Mouse (Mus musculus): ENCODE results near the gene Wdr54. TPM values are rescaled to one million over a fixed set of nuclear protein-coding genes. Genes with fewer than 3 reads are reported as not detected.
"Not testable (repeated sequence)": the region's sequence is repeated elsewhere in the genome, so short reads cannot be mapped to it uniquely, and the experiment has no call there.

Wdr54 gene
- polyA plus RNA-seq, 1 experiment from 2014 or later, result 10.2 TPM

GRCm38 (mm10) chr6:83175996-83176395, 19.8 kb upstream of the Wdr54 start:
- Histone ChIP-seq H3K4me2 (no peak overlapping the region), H3K36me3 (peaks cover 13% of the 10 kb centered on the region), H3K9me3 (no peaks in the 10 kb centered on the region), H3K9ac (replicated peaks) (no peak overlapping the region), H3K4me3 (replicated peaks) (no peak overlapping the region), H3K4me1 (replicated peaks) (peaks cover 20% of the 10 kb centered on the region), H3K27ac (no peak overlapping the region), H3K27me3 (no peaks in the 10 kb centered on the region)
- WGBS, result 87% methylated on average over 8 of the region's 8 CpGs
- no peak for ATAC-seq (ENCODE audit: insufficient number of reproducible peaks, insufficient read depth, low FRiP score, low TSS enrichment, low read depth)

GRCm38 (mm10) chr6:83172240-83172920, 16.2 kb upstream of the Wdr54 start:
- WGBS, result 75% methylated on average over 9 of the region's 9 CpGs
- ATAC-seq (ENCODE audit: insufficient number of reproducible peaks, insufficient read depth, low FRiP score, low TSS enrichment, low read depth), result no peak
- Histone ChIP-seq H3K9ac (replicated peaks) (no peak overlapping the region), H3K4me1 (replicated peaks) (peaks cover 4% of the 10 kb centered on the region; the same call in 1 of the 2 replicates), H3K9me3 (no peaks in the 10 kb centered on the region), H3K27me3 (no peaks in the 10 kb centered on the region), H3K36me3 (peaks cover 13% of the 10 kb centered on the region), H3K4me2 (no peak overlapping the region), H3K27ac (no peak overlapping the region), H3K4me3 (replicated peaks) (no peak overlapping the region)

- peaks cover 16% of the 10 kb centered on the region for H3K4me1 ChIP-seq (replicated peaks)
- no peak overlapping the region for H3K4me2 ChIP-seq
- no peak for ATAC-seq (ENCODE audit: insufficient number of reproducible peaks, insufficient read depth, low FRiP score, low TSS enrichment, low read depth)
- H3K36me3 ChIP-seq, result peaks cover 10% of the 10 kb centered on the region
- H3K27me3 ChIP-seq, result no peaks in the 10 kb centered on the region
- WGBS, result 77% methylated on average over 5 of the region's 5 CpGs
- no peak overlapping the region for H3K9ac ChIP-seq (replicated peaks)
- no peak overlapping the region for H3K4me3 ChIP-seq (replicated peaks)
- H3K27ac ChIP-seq, result no peak overlapping the region
- H3K9me3 ChIP-seq, result no peaks in the 10 kb centered on the region
These were observed 14.9 kb upstream of the Wdr54 start for GRCm38 (mm10) chr6:83171063-83171462.

GRCm38 (mm10) chr6:83169872-83170271, 13.7 kb upstream of the Wdr54 start:
- no peak overlapping the region for H3K9ac ChIP-seq (replicated peaks)
- WGBS, result 87% methylated on average over 5 of the region's 5 CpGs
- no peak for ATAC-seq (ENCODE audit: insufficient number of reproducible peaks, insufficient read depth, low FRiP score, low TSS enrichment, low read depth)

GRCm38 (mm10) chr6:83166243-83166630, 10.0 kb upstream of the Wdr54 start:
- Histone ChIP-seq H3K27ac (peak overlapping the region; percentile 83), H3K4me3 (replicated peaks) (peak overlapping the region; percentile 83), H3K9ac (replicated peaks) (peak overlapping the region; percentile 89), H3K36me3 (no peaks in the 10 kb centered on the region), H3K27me3 (peaks cover 21% of the 10 kb centered on the region), H3K4me2 (peak overlapping the region; percentile 78), H3K4me1 (replicated peaks) (peaks cover 34% of the 10 kb centered on the region), H3K9me3 (no peaks in the 10 kb centered on the region)
- peak; percentile 8; the same call in 1 of the 2 replicates for ATAC-seq (ENCODE audit: insufficient number of reproducible peaks, insufficient read depth, low FRiP score, low TSS enrichment, low read depth)
- under 1% methylated on average over 12 of the region's 12 CpGs for WGBS

More at GRCm38 (mm10) chr6:83169872-83170271, 13.7 kb upstream of the Wdr54 start:
- Histone ChIP-seq H3K36me3 (0 out of 2 replicates have a peak, but pooled peaks cover 6% of the 10 kb centered on the region), H3K27me3 (no peaks in the 10 kb centered on the region), H3K4me1 (replicated peaks) (peaks cover 20% of the 10 kb centered on the region), H3K9me3 (no peaks in the 10 kb centered on the region), H3K4me2 (no peak overlapping the region), H3K4me3 (replicated peaks) (no peak overlapping the region), H3K27ac (no peak overlapping the region)

GRCm38 (mm10) chr6:83165607-83166242, 9.5 kb upstream of the Wdr54 start, which contains the start of gene Dctn1:
TSS of gene Dctn1 (plus strand) at chr6:83165920.
- under 1% methylated on average over 53 of the region's 58 CpGs for WGBS
- Histone ChIP-seq H3K4me1 (replicated peaks) (peaks cover 34% of the 10 kb centered on the region), H3K27ac (peak within 1 kb of the TSS; percentile 83), H3K9me3 (no peaks in the 10 kb centered on the region), H3K4me3 (replicated peaks) (peak within 1 kb of the TSS; percentile 83), H3K9ac (replicated peaks) (peak within 1 kb of the TSS; percentile 89), H3K36me3 (no peaks in the 10 kb centered on the region), H3K27me3 (peaks cover 26% of the 10 kb centered on the region), H3K4me2 (peak within 1 kb of the TSS; percentile 78)
- ATAC-seq (ENCODE audit: insufficient number of reproducible peaks, insufficient read depth, low FRiP score, low TSS enrichment, low read depth), result peak; percentile 48; the same call in 1 of the 2 replicates

- Histone ChIP-seq H3K4me3 (replicated peaks) (peak overlapping the region; percentile 83), H3K27ac (0 out of 2 replicates have a peak overlapping the region, but pooled peaks have one; percentile 37), H3K27me3 (peaks cover 32% of the 10 kb centered on the region), H3K9ac (replicated peaks) (peak overlapping the region; percentile 89), H3K4me1 (replicated peaks) (peaks cover 34% of the 10 kb centered on the region), H3K4me2 (peak overlapping the region; percentile 78), H3K9me3 (no peaks in the 10 kb centered on the region), H3K36me3 (no peaks in the 10 kb centered on the region)
- 7% methylated on average over 6 of the region's 6 CpGs for WGBS
- no peak for ATAC-seq (ENCODE audit: insufficient number of reproducible peaks, insufficient read depth, low FRiP score, low TSS enrichment, low read depth)
These were observed 8.9 kb upstream of the Wdr54 start for GRCm38 (mm10) chr6:83165026-83165606.

GRCm38 (mm10) chr6:83162701-83163100, 6.5 kb upstream of the Wdr54 start:
- no peak overlapping the region for H3K27ac ChIP-seq
- peak overlapping the region; percentile 58 for H3K9ac ChIP-seq (replicated peaks)
- peak overlapping the region; percentile 46 for H3K4me3 ChIP-seq (replicated peaks)
- H3K36me3 ChIP-seq, result no peaks in the 10 kb centered on the region
- H3K4me1 ChIP-seq (replicated peaks), result peaks cover 34% of the 10 kb centered on the region
- peaks cover 36% of the 10 kb centered on the region for H3K27me3 ChIP-seq
- WGBS, result 2% methylated on average over 8 of the region's 8 CpGs
- ATAC-seq (ENCODE audit: insufficient number of reproducible peaks, insufficient read depth, low FRiP score, low TSS enrichment, low read depth), result no peak
- H3K4me2 ChIP-seq, result peak overlapping the region; percentile 75
- H3K9me3 ChIP-seq, result no peaks in the 10 kb centered on the region

GRCm38 (mm10) chr6:83161921-83162641, 5.9 kb upstream of the Wdr54 start:
- Histone ChIP-seq H3K4me1 (replicated peaks) (peaks cover 30% of the 10 kb centered on the region), H3K36me3 (no peaks in the 10 kb centered on the region), H3K27me3 (peaks cover 36% of the 10 kb centered on the region), H3K9ac (replicated peaks) (peak overlapping the region; percentile 58), H3K27ac (no peak overlapping the region), H3K4me2 (peak overlapping the region; percentile 75), H3K9me3 (no peaks in the 10 kb centered on the region), H3K4me3 (replicated peaks) (peak overlapping the region; percentile 46)
- no peak for ATAC-seq (ENCODE audit: insufficient number of reproducible peaks, insufficient read depth, low FRiP score, low TSS enrichment, low read depth)
- WGBS, result under 1% methylated on average over 49 of the region's 49 CpGs

- WGBS, result 8% methylated on average over 19 of the region's 19 CpGs
- Histone ChIP-seq H3K36me3 (no peaks in the 10 kb centered on the region), H3K9ac (replicated peaks) (peak overlapping the region; percentile 58), H3K4me2 (peak overlapping the region; percentile 75), H3K9me3 (no peaks in the 10 kb centered on the region), H3K27me3 (peaks cover 36% of the 10 kb centered on the region), H3K4me3 (replicated peaks) (peak overlapping the region; percentile 46), H3K27ac (no peak overlapping the region), H3K4me1 (replicated peaks) (peaks cover 24% of the 10 kb centered on the region)
- no peak for ATAC-seq (ENCODE audit: insufficient number of reproducible peaks, insufficient read depth, low FRiP score, low TSS enrichment, low read depth)
These were observed 5.2 kb upstream of the Wdr54 start for GRCm38 (mm10) chr6:83161442-83161841.

- Histone ChIP-seq H3K4me1 (replicated peaks) (peaks cover 30% of the 10 kb centered on the region), H3K27me3 (peaks cover 36% of the 10 kb centered on the region)
- not testable (repeated sequence) for H3K36me3 ChIP-seq; H3K4me3 ChIP-seq (replicated peaks); H3K27ac ChIP-seq; H3K4me2 ChIP-seq; H3K9me3 ChIP-seq; H3K9ac ChIP-seq (replicated peaks); ATAC-seq (ENCODE audit: insufficient number of reproducible peaks, insufficient read depth, low FRiP score, low TSS enrichment, low read depth)
- 17% methylated on average over 3 of the region's 3 CpGs for WGBS
These were observed 3.3 kb upstream of the Wdr54 start for GRCm38 (mm10) chr6:83159456-83159855.

Data from limb, embryonic 12.5 days (tissue).